Mouse (Mus musculus): ENCODE data around the gene Smim13. TPM values are rescaled to one million over a fixed set of nuclear protein-coding genes. Genes with fewer than 3 reads are reported as not detected.
"Not testable (repeated sequence)": the region's sequence is repeated elsewhere in the genome, so short reads cannot be mapped to it uniquely, and the experiment has no call there.

Gene Smim13
- 70.5 and 76.2 TPM in 2 replicates for polyA plus RNA-seq (2012; rRNA removed)

DNA sequence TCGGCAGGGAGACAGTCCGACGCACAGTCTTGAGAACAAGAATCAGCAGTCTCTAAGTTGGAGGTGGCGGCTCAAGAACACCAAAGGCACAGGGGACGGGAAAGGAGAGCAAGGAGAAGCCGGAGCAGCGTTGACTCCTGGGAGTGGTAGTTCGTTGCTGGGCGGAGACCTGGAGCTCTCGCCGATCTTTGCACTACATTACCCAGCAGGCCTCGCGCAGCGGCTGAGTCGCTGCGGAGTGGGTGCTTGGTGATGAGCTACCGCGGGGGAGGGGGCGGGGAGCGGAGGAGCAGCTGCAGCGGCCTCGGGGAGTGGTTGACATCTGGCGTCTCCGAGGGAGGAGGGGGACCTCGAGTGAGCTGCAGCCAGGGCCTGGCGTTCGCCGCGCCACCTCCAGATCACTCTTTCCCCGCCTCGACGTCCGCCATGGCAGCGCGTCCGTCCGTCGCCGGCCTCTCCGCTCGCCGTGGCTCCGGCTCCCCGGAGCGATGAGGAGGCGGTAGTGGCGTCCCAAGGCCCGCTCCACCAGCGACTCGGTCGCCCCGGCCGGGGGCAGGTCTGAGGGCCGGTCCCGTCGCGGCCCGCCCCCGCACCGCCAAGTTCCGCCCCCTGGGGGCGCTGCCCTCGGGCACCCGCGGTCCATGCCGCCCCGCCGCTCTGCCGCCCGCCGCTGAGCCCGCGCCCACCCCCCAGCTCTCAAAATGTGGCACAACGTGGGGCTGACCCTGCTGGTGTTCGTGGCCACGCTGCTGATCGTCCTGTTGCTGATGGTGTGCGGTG, at the start of gene Smim13:
Smim13 (plus strand) TSS at position 307 of the 780 bp plus-strand sequence.
- Histone ChIP-seq H3K4me3 (replicated peaks; ENCODE audit: insufficient read depth, low read depth, low read length) (peak within 1 kb of the TSS; percentile 66), H3K27me3 (ENCODE audit: control insufficient read depth, insufficient read depth, low read length) (no peaks in the 10 kb centered on the region), H3K4me1 (ENCODE audit: control insufficient read depth, insufficient read depth, low read length) (peaks cover 5% of the 10 kb centered on the region; the same call in 1 of the 2 replicates), H3K27ac (ENCODE audit: insufficient read depth, low read length) (peak within 1 kb of the TSS; percentile 93)
- TF ChIP-seq CTCF (IDR thresholded peaks at IDR 0.05; ENCODE audit: borderline replicate concordance, insufficient read depth, low read depth, low read length) (no peak), POLR2A (IDR thresholded peaks at IDR 0.05; ENCODE audit: borderline replicate concordance, insufficient read depth, low read length) (peak; percentile 62; the same call in 1 of the 2 replicates)
- under 1% methylated on average over 77 of the region's 78 CpGs for WGBS
- peak; percentile 92 to 96 for DNase-seq

DNA sequence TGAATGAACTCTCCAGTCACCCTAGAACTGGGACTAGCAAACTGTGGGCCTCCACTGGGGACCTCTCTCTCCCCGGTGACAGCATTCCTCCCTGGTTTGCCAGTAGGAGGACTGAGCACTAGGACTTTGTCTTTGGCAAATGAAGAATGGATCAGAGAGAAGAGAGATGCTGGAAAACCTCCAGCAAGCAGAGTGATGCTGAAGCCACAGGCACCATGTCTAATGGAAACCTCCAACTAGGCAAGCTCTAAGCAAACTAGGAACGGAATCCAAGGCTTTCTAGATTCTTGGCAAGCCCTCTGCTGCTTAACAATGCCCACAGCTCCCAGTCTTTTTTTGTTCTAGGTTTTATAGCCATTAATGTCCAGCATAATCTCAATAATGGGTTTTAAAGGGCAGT, 48.8 kb upstream of the Smim13 start:
- H3K4me1 ChIP-seq (ENCODE audit: control insufficient read depth, insufficient read depth, low read length) = no peaks in the 10 kb centered on the region
- H3K27ac ChIP-seq (ENCODE audit: insufficient read depth, low read length) = no peak overlapping the region
- DNase-seq = peak in 1 of 2 experiments; percentile 29
- no peak for TF ChIP-seq POLR2A (IDR thresholded peaks at IDR 0.05; ENCODE audit: borderline replicate concordance, insufficient read depth, low read length)
- no peak for TF ChIP-seq CTCF (IDR thresholded peaks at IDR 0.05; ENCODE audit: borderline replicate concordance, insufficient read depth, low read depth, low read length)
- no peaks in the 10 kb centered on the region for H3K27me3 ChIP-seq (ENCODE audit: control insufficient read depth, insufficient read depth, low read length)
- WGBS = 16% methylated on average over 2 of the region's 2 CpGs
- H3K4me3 ChIP-seq (replicated peaks; ENCODE audit: insufficient read depth, low read depth, low read length) = no peak overlapping the region

- no peaks in the 10 kb centered on the region for H3K27me3 ChIP-seq (ENCODE audit: control insufficient read depth, insufficient read depth, low read length)
- H3K27ac ChIP-seq (ENCODE audit: insufficient read depth, low read length) = no peak overlapping the region
- DNase-seq = peak in 1 of 2 experiments; percentile 15
- TF ChIP-seq CTCF (IDR thresholded peaks at IDR 0.05; ENCODE audit: borderline replicate concordance, insufficient read depth, low read depth, low read length) = no peak
- TF ChIP-seq POLR2A (IDR thresholded peaks at IDR 0.05; ENCODE audit: borderline replicate concordance, insufficient read depth, low read length) = no peak
- H3K4me1 ChIP-seq (ENCODE audit: control insufficient read depth, insufficient read depth, low read length) = no peaks in the 10 kb centered on the region
- H3K4me3 ChIP-seq (replicated peaks; ENCODE audit: insufficient read depth, low read depth, low read length) = no peak overlapping the region
- 58% methylated on average over 7 of the region's 7 CpGs for WGBS
Measured at GRCm38 (mm10) chr13:41203289-41203688, 46.4 kb upstream of the Smim13 start.

- no peak for TF ChIP-seq CTCF (IDR thresholded peaks at IDR 0.05; ENCODE audit: borderline replicate concordance, insufficient read depth, low read depth, low read length)
- TF ChIP-seq POLR2A (IDR thresholded peaks at IDR 0.05; ENCODE audit: borderline replicate concordance, insufficient read depth, low read length) = no peak
- Histone ChIP-seq H3K4me3 (replicated peaks; ENCODE audit: insufficient read depth, low read depth, low read length) (no peak overlapping the region), H3K27me3 (ENCODE audit: control insufficient read depth, insufficient read depth, low read length) (no peaks in the 10 kb centered on the region), H3K27ac (ENCODE audit: insufficient read depth, low read length) (no peak overlapping the region), H3K4me1 (ENCODE audit: control insufficient read depth, insufficient read depth, low read length) (no peaks in the 10 kb centered on the region)
- WGBS = 42% methylated on average over 9 of the region's 9 CpGs
- no peak for DNase-seq
Measured at GRCm38 (mm10) chr13:41203691-41204090, 46.0 kb upstream of the Smim13 start.

GRCm38 (mm10) chr13:41205568-41205967, 44.1 kb upstream of the Smim13 start:
- not testable (repeated sequence) for H3K27ac ChIP-seq (ENCODE audit: insufficient read depth, low read length); DNase-seq; H3K4me1 ChIP-seq (ENCODE audit: control insufficient read depth, insufficient read depth, low read length); H3K4me3 ChIP-seq (replicated peaks; ENCODE audit: insufficient read depth, low read depth, low read length); H3K27me3 ChIP-seq (ENCODE audit: control insufficient read depth, insufficient read depth, low read length)

DNA sequence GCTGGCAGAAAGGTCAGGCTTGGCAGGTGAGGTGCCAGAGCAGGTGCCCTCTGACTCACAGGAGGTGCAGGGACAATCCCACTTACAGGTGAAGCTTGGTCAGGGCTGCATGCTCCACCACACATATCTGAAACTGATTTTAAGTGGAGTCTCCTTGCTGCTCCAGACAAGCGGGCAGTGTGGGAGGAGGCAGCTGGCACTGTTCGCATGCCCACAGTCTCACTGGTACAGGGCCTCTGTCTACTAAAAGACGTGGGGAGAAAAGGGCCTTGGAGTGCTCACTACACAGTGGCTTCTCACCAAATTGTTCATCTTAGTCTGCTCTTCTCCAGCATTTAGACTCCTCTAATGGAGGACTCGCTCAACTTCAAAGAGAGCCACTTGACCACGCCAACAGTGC, 43.4 kb upstream of the Smim13 start:
- TF ChIP-seq POLR2A (IDR thresholded peaks at IDR 0.05; ENCODE audit: borderline replicate concordance, insufficient read depth, low read length) = no peak
- no peak for TF ChIP-seq CTCF (IDR thresholded peaks at IDR 0.05; ENCODE audit: borderline replicate concordance, insufficient read depth, low read depth, low read length)
- no peak for DNase-seq
- H3K4me1 ChIP-seq (ENCODE audit: control insufficient read depth, insufficient read depth, low read length) = no peaks in the 10 kb centered on the region
- H3K4me3 ChIP-seq (replicated peaks; ENCODE audit: insufficient read depth, low read depth, low read length) = no peak overlapping the region
- H3K27ac ChIP-seq (ENCODE audit: insufficient read depth, low read length) = no peak overlapping the region
- H3K27me3 ChIP-seq (ENCODE audit: control insufficient read depth, insufficient read depth, low read length) = no peaks in the 10 kb centered on the region
- 71% methylated on average over 5 of the region's 5 CpGs for WGBS

DNA sequence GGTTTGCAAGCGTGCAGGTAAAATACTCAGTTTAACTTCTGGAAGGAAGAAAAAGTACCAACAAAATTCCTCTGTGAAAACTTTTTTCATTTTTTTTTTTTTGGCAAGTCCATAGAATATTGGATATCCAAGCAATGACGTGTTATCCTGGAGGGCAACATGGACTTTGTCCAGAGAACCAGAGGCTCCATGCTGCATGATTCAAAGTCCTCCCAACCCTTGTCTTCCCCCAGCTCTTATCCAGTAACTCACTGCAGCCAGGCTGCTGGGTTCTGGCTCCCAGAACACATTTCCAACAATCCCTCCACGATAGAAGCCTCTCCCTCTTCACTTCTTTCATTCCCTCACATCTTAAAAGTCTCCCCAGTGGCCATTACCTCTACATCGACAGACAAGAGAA, 38.4 kb upstream of the Smim13 start:
- H3K4me1 ChIP-seq (ENCODE audit: control insufficient read depth, insufficient read depth, low read length) = no peaks in the 10 kb centered on the region
- TF ChIP-seq POLR2A (IDR thresholded peaks at IDR 0.05; ENCODE audit: borderline replicate concordance, insufficient read depth, low read length) (no peak), CTCF (IDR thresholded peaks at IDR 0.05; ENCODE audit: borderline replicate concordance, insufficient read depth, low read depth, low read length) (no peak)
- WGBS = 79% methylated on average over 4 of the region's 4 CpGs
- H3K27ac ChIP-seq (ENCODE audit: insufficient read depth, low read length) = no peak overlapping the region
- H3K4me3 ChIP-seq (replicated peaks; ENCODE audit: insufficient read depth, low read depth, low read length) = no peak overlapping the region
- no peaks in the 10 kb centered on the region for H3K27me3 ChIP-seq (ENCODE audit: control insufficient read depth, insufficient read depth, low read length)
- DNase-seq = no peak

- no peak overlapping the region for H3K4me3 ChIP-seq (replicated peaks; ENCODE audit: insufficient read depth, low read depth, low read length)
- H3K27ac ChIP-seq (ENCODE audit: insufficient read depth, low read length) = no peak overlapping the region
- H3K4me1 ChIP-seq (ENCODE audit: control insufficient read depth, insufficient read depth, low read length) = no peaks in the 10 kb centered on the region
- no peak for DNase-seq
- TF ChIP-seq POLR2A (IDR thresholded peaks at IDR 0.05; ENCODE audit: borderline replicate concordance, insufficient read depth, low read length) (no peak), CTCF (IDR thresholded peaks at IDR 0.05; ENCODE audit: borderline replicate concordance, insufficient read depth, low read depth, low read length) (no peak)
- WGBS = 68% methylated on average over 6 of the region's 6 CpGs
- no peaks in the 10 kb centered on the region for H3K27me3 ChIP-seq (ENCODE audit: control insufficient read depth, insufficient read depth, low read length)
Measured at GRCm38 (mm10) chr13:41212558-41213322, 36.9 kb upstream of the Smim13 start.

Measured in cerebellum, adult 2 months (tissue).